Mouse (Mus musculus) intestine, embryonic 14.5 days (tissue): ENCODE data around the gene 1700007K13Rik. TPM values are rescaled to one million over a fixed set of nuclear protein-coding genes. Genes with fewer than 3 reads are reported as not detected.
"Not testable (repeated sequence)": the region's sequence is repeated elsewhere in the genome, so short reads cannot be mapped to it uniquely, and the experiment has no call there.

Source experiments
- ATAC-seq: fragments of 200-750 bp; cut with Nextera tagmentation; replicated peaks from 2 replicates; pipeline ENCODE4 v1.8.0; 2017; ENCODE audit warnings: low read depth, moderate number of reproducible peaks, moderate TSS enrichment, moderate library complexity; ENCODE audit not compliant: low FRiP score, low TSS enrichment
- DNase-seq: peaks from one replicate; pipeline ENCODE4 v3.0.0-alpha.2; 2018; ENCODE audit warnings: low spot score
- H3K27ac ChIP-seq: fragments of 300-500 bp; sonication (generic); 2 replicates; pipeline ENCODE4 v1.5.1; 2014; ENCODE audit warnings: low read depth, mild to moderate bottlenecking, control low read depth
- H3K27me3 ChIP-seq: fragments of 300-500 bp; sonication (generic); replicated peaks from 2 replicates; pipeline ENCODE4 v1.6.1; 2014; ENCODE audit warnings: low read length, control low read depth; ENCODE audit not compliant: control insufficient read depth, insufficient read depth
- H3K36me3 ChIP-seq: fragments of 300-500 bp; sonication (generic); 2 replicates; pipeline ENCODE4 v1.6.1; 2014; ENCODE audit warnings: low read length, control low read depth; ENCODE audit not compliant: control insufficient read depth, insufficient read depth
- H3K4me1 ChIP-seq: fragments of 300-500 bp; sonication (generic); replicated peaks from 2 replicates; pipeline ENCODE4 v1.6.1; 2014; ENCODE audit warnings: low read length, control low read depth, mixed read lengths; ENCODE audit not compliant: control insufficient read depth, insufficient read depth
- H3K4me2 ChIP-seq: fragments of 300-500 bp; sonication (generic); 2 replicates; pipeline ENCODE4 v1.6.1; 2014; ENCODE audit warnings: low read length
- H3K4me3 ChIP-seq: fragments of 300-500 bp; sonication (generic); 2 replicates; pipeline ENCODE4 v1.5.1; 2014; ENCODE audit warnings: low read depth, low read length, control low read depth, mixed read lengths
- H3K9ac ChIP-seq: fragments of 300-500 bp; sonication (generic); 2 replicates; pipeline ENCODE4 v1.6.1; 2014; ENCODE audit warnings: mild to moderate bottlenecking, low read length
- H3K9me3 ChIP-seq: fragments of 300-500 bp; sonication (generic); 2 replicates; pipeline ENCODE4 v1.6.1; 2016; ENCODE audit warnings: low read length, control low read depth; ENCODE audit not compliant: control insufficient read depth
- WGBS: fragments of 180-500 bp; shearing (Covaris S2); extraction: QIAGEN DNeasy Blood & Tissue Kit; methylation state at CpG from one replicate; pipeline ENCODE4 v1.1.7; 2014; 5-methylcytosine and 5-hydroxymethylcytosine counted together
- polyA plus RNA-seq: library from polyadenylated mRNA; unstranded; fragments of >200 nt; fragmentation: Nextera tagmentation; extraction: Ambion mirVana; gene quantifications from 2 replicates; pipeline ENCODE4 v1.2.1, GENCODE M21; 2014

The 1700007K13Rik gene
- 0.28 TPM in 1 of 2 replicates, not detected in the other for polyA plus RNA-seq

- peaks cover 21% of the 10 kb centered on the region for H3K36me3 ChIP-seq
- 0 out of 2 replicates have a peak, but pooled peaks cover 4% of the 10 kb centered on the region for H3K9me3 ChIP-seq
- WGBS, result 4% methylated on average over 25 of the region's 25 CpGs
- H3K4me3 ChIP-seq, result 0 out of 2 replicates have a peak within 1 kb of the TSS, but pooled peaks have one; percentile 0
- no peak within 1 kb of the TSS for H3K27ac ChIP-seq
- no peak; the same call in 1 of the 2 replicates for ATAC-seq
- no peak within 1 kb of the TSS for H3K9ac ChIP-seq
- H3K4me1 ChIP-seq, result peaks cover 8% of the 10 kb centered on the region
- peak; percentile 82 for DNase-seq
- H3K27me3 ChIP-seq, result no peaks in the 10 kb centered on the region
- H3K4me2 ChIP-seq, result peak within 1 kb of the TSS; percentile 33
Observed at GRCm38 (mm10) chr2:28465836-28466518, at the start of gene 1700007K13Rik. Gene 1700007K13Rik (minus strand): TSS chr2:28466332.

- Histone ChIP-seq H3K4me3 (peak overlapping the region; percentile 75; the same call in 1 of the 2 replicates), H3K27ac (no peak overlapping the region), H3K36me3 (no peaks in the 10 kb centered on the region), H3K9me3 (no peaks in the 10 kb centered on the region), H3K4me2 (peak overlapping the region; percentile 95), H3K4me1 (peaks cover 9% of the 10 kb centered on the region), H3K27me3 (no peaks in the 10 kb centered on the region), H3K9ac (peak overlapping the region; percentile 83; the same call in 1 of the 2 replicates)
- ATAC-seq (no peak), DNase-seq (peak; percentile 95)
- 20% methylated on average over 5 of the region's 5 CpGs for WGBS
Observed at GRCm38 (mm10) chr2:28514489-28514888, 48.4 kb upstream of the 1700007K13Rik start.

GRCm38 (mm10) chr2:28513431-28514370 lies 47.6 kb upstream of the 1700007K13Rik start:
- H3K9me3 ChIP-seq, result no peaks in the 10 kb centered on the region
- 4% methylated on average over 47 of the region's 47 CpGs for WGBS
- peak overlapping the region; percentile 95 for H3K4me2 ChIP-seq
- H3K36me3 ChIP-seq, result no peaks in the 10 kb centered on the region
- no peaks in the 10 kb centered on the region for H3K27me3 ChIP-seq
- peak; percentile 81 for DNase-seq
- H3K27ac ChIP-seq, result peak overlapping the region; percentile 65
- peak; percentile 32; the same call in 1 of the 2 replicates for ATAC-seq
- H3K9ac ChIP-seq, result peak overlapping the region; percentile 83
- H3K4me3 ChIP-seq, result peak overlapping the region; percentile 75
- peaks cover 9% of the 10 kb centered on the region for H3K4me1 ChIP-seq

- Histone ChIP-seq H3K36me3 (no peaks in the 10 kb centered on the region), H3K4me1 (peaks cover 6% of the 10 kb centered on the region), H3K4me2 (peak within 1 kb of the TSS; percentile 95), H3K4me3 (peak within 1 kb of the TSS; percentile 75), H3K9me3 (no peaks in the 10 kb centered on the region), H3K27me3 (no peaks in the 10 kb centered on the region), H3K9ac (peak within 1 kb of the TSS; percentile 83), H3K27ac (peak within 1 kb of the TSS; percentile 65)
- DNase-seq (peak; percentile 73), ATAC-seq (peak; percentile 66)
- WGBS, result under 1% methylated on average over 50 of the region's 71 CpGs
Observed at GRCm38 (mm10) chr2:28512798-28513401, 46.8 kb upstream of the 1700007K13Rik start, which contains the start of gene Ralgds. Gene Ralgds (plus strand): TSS chr2:28513125.

GRCm38 (mm10) chr2:28511600-28511999 lies 45.5 kb upstream of the 1700007K13Rik start:
- DNase-seq, H3K27ac ChIP-seq, H3K36me3 ChIP-seq, H3K4me2 ChIP-seq, H3K4me3 ChIP-seq, H3K9ac ChIP-seq, ATAC-seq, H3K27me3 ChIP-seq, H3K4me1 ChIP-seq, H3K9me3 ChIP-seq: not testable (repeated sequence)
- WGBS, result 53% methylated on average over 5 of the region's 5 CpGs

- ATAC-seq (no peak), DNase-seq (no peak)
- no peaks in the 10 kb centered on the region for H3K4me1 ChIP-seq
- H3K9me3 ChIP-seq, result no peaks in the 10 kb centered on the region
- no peaks in the 10 kb centered on the region for H3K27me3 ChIP-seq
- 88% methylated on average over 6 of the region's 6 CpGs for WGBS
- no peak overlapping the region for H3K4me2 ChIP-seq
- no peak overlapping the region for H3K9ac ChIP-seq
- no peak overlapping the region for H3K4me3 ChIP-seq
- H3K36me3 ChIP-seq, result 0 out of 2 replicates have a peak, but pooled peaks cover 16% of the 10 kb centered on the region
- H3K27ac ChIP-seq, result no peak overlapping the region
Observed at GRCm38 (mm10) chr2:28506291-28506690, 40.2 kb upstream of the 1700007K13Rik start.

GRCm38 (mm10) chr2:28505795-28506194 lies 39.7 kb upstream of the 1700007K13Rik start, which contains the start of gene Gm10134:
Gene Gm10134 (plus strand): TSS chr2:28506095.
- Histone ChIP-seq H3K9ac (no peak within 1 kb of the TSS), H3K4me1 (no peaks in the 10 kb centered on the region), H3K36me3 (0 out of 2 replicates have a peak, but pooled peaks cover 16% of the 10 kb centered on the region), H3K9me3 (no peaks in the 10 kb centered on the region), H3K4me3 (no peak within 1 kb of the TSS), H3K27me3 (no peaks in the 10 kb centered on the region), H3K4me2 (no peak within 1 kb of the TSS), H3K27ac (no peak within 1 kb of the TSS)
- DNase-seq, result no peak
- no peak for ATAC-seq
- WGBS, result 70% methylated on average over 3 of the region's 3 CpGs

GRCm38 (mm10) chr2:28504676-28505075 lies 38.5 kb upstream of the 1700007K13Rik start:
- ATAC-seq (no peak), DNase-seq (no peak)
- no peak overlapping the region for H3K9ac ChIP-seq
- no peak overlapping the region for H3K4me2 ChIP-seq
- no peak overlapping the region for H3K4me3 ChIP-seq
- no peaks in the 10 kb centered on the region for H3K9me3 ChIP-seq
- no peak overlapping the region for H3K27ac ChIP-seq
- H3K4me1 ChIP-seq, result no peaks in the 10 kb centered on the region
- WGBS, result 89% methylated on average over 13 of the region's 13 CpGs
- no peaks in the 10 kb centered on the region for H3K27me3 ChIP-seq
- H3K36me3 ChIP-seq, result 0 out of 2 replicates have a peak, but pooled peaks cover 16% of the 10 kb centered on the region
